Mouse (Mus musculus): ENCODE results near the gene Fth1. TPM values are rescaled to one million over a fixed set of nuclear protein-coding genes. Genes with fewer than 3 reads are reported as not detected.

The Fth1 gene
- total and polyA plus RNA-seq, 3 experiments: 1,016 to 28,412 (median 2,660) TPM

GRCm38 (mm10) chr19:10014824-10015223 lies 34.4 kb downstream of the Fth1 start:
- Histone ChIP-seq H3K4me3 (ENCODE audit: low read depth, low read length) (peak overlapping the region; percentile 71), H3K27me3 (ENCODE audit: insufficient read depth, low read length) (peaks cover 4% of the 10 kb centered on the region; the same call in 1 of the 2 replicates), H3K4me1 (ENCODE audit: insufficient read depth, low read depth, low read length) (peaks cover 92% of the 10 kb centered on the region), H3K9me3 (replicated peaks) (no peaks in the 10 kb centered on the region), H3K36me3 (replicated peaks) (peaks cover 5% of the 10 kb centered on the region)
- ATAC-seq (ENCODE audit: extremely low read depth, insufficient number of reproducible peaks, low FRiP score, poor library complexity, severe bottlenecking) (peak; percentile 48), DNase-seq (ENCODE audit: low spot score) (peak; percentile 73)
- TF ChIP-seq POLR2AphosphoS5 (IDR thresholded peaks at IDR 0.05; ENCODE audit: insufficient replicate concordance, low read depth, low read length) (no peak), CTCF (IDR thresholded peaks at IDR 0.05; ENCODE audit: low read depth, low read length) (no peak), GATA2 (IDR thresholded peaks at IDR 0.05; ENCODE audit: borderline replicate concordance, low read depth, low read length) (no peak), TAL1 (conservative IDR thresholded peaks at IDR 0.05; ENCODE audit: low read depth, low read length) (peak; percentile 73), GATA1 (IDR thresholded peaks at IDR 0.05; ENCODE audit: borderline replicate concordance, low read length) (no peak)

- Histone ChIP-seq H3K4me3 (ENCODE audit: low read depth, low read length) (peak overlapping the region; percentile 71; the same call in 1 of the 2 replicates), H3K9me3 (replicated peaks) (no peaks in the 10 kb centered on the region), H3K4me1 (ENCODE audit: insufficient read depth, low read depth, low read length) (peaks cover 93% of the 10 kb centered on the region), H3K27me3 (ENCODE audit: insufficient read depth, low read length) (0 out of 2 replicates have a peak, but pooled peaks cover under 1% of the 10 kb centered on the region), H3K36me3 (replicated peaks) (peaks cover 8% of the 10 kb centered on the region)
- TF ChIP-seq GATA2 (IDR thresholded peaks at IDR 0.05; ENCODE audit: borderline replicate concordance, low read depth, low read length) (no peak), GATA1 (IDR thresholded peaks at IDR 0.05; ENCODE audit: borderline replicate concordance, low read length) (no peak), POLR2AphosphoS5 (IDR thresholded peaks at IDR 0.05; ENCODE audit: insufficient replicate concordance, low read depth, low read length) (no peak), TAL1 (conservative IDR thresholded peaks at IDR 0.05; ENCODE audit: low read depth, low read length) (no peak), CTCF (IDR thresholded peaks at IDR 0.05; ENCODE audit: low read depth, low read length) (no peak)
- ATAC-seq (ENCODE audit: extremely low read depth, insufficient number of reproducible peaks, low FRiP score, poor library complexity, severe bottlenecking) (no peak), DNase-seq (ENCODE audit: low spot score) (no peak)
These were observed 35.0 kb downstream of the Fth1 start for GRCm38 (mm10) chr19:10015442-10015841.

DNA sequence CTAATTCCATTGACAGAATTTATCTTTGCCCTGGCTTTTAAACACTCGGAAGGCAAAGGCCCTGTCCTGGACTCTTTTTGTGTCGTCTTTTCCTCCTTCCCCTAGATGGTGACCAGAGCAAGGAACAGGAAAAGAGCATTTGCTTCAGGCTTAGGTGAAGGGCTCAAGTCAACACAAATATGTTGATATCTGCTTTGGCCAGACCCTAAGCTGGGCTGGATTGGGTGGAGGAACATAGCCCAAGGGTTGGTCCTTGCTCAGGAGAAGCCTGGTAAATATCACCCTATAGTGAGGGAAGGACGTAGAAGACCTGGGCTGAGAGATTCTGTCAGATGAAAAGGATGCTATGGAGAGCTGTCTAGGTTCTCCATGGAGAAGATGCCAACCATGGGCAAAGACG lies 35.8 kb downstream of the Fth1 start:
- no peak for ATAC-seq (ENCODE audit: extremely low read depth, insufficient number of reproducible peaks, low FRiP score, poor library complexity, severe bottlenecking)
- no peak for DNase-seq (ENCODE audit: low spot score)
- Histone ChIP-seq H3K4me1 (ENCODE audit: insufficient read depth, low read depth, low read length) (peaks cover 94% of the 10 kb centered on the region), H3K4me3 (ENCODE audit: low read depth, low read length) (no peak overlapping the region; the same call in 1 of the 2 replicates), H3K9me3 (replicated peaks) (no peaks in the 10 kb centered on the region), H3K36me3 (replicated peaks) (peaks cover 8% of the 10 kb centered on the region), H3K27me3 (ENCODE audit: insufficient read depth, low read length) (no peaks in the 10 kb centered on the region)
- TF ChIP-seq GATA2 (IDR thresholded peaks at IDR 0.05; ENCODE audit: borderline replicate concordance, low read depth, low read length) (no peak), CTCF (IDR thresholded peaks at IDR 0.05; ENCODE audit: low read depth, low read length) (no peak), GATA1 (IDR thresholded peaks at IDR 0.05; ENCODE audit: borderline replicate concordance, low read length) (no peak)

DNA sequence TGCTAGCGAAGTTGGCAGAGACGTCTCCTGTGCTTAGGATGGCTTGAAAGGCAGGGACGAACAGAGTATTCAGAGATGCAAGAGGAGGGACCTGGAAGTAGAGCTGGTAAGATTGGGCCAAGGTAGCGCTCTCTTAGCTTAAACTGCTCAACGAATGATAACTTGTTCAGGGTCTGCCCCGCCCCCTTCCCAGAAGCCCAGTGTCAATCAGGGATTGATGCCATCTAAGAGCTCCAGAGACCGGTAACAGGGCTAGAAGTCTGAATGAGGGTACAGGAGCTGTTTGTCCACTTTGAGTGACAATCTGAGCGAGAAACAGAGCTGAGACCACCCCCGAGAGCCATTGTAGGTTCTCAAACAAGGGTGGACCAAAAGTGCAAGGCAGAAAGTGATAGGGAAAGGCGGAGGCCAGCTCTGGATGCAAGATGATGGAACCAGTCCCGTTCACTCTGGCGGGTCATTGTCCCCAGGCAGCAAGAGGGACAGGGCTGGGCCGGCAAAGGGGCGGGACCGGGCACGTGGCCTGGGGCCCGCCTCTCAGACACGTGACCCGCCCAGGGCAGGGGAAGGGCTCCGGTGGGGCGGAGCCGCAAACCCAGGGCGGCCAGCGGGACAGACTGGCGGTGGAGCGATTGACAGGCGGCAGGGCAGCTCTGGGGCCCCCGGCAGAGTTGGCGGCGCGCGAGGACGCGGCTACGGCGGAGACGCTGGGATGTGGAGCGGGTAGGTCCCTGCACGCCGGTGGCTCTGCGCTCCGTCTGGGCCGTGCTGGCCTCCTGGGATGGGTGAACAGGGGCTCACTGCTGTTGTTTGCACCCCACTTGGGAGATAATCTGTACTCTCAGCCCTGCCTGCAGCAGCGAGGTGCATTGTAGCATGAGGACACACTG lies 37.5 kb downstream of the Fth1 start:
- no peaks in the 10 kb centered on the region for H3K27me3 ChIP-seq (ENCODE audit: insufficient read depth, low read length)
- no peaks in the 10 kb centered on the region for H3K9me3 ChIP-seq (replicated peaks)
- no peak for TF ChIP-seq CTCF (IDR thresholded peaks at IDR 0.05; ENCODE audit: low read depth, low read length)
- H3K36me3 ChIP-seq (replicated peaks): peaks cover 8% of the 10 kb centered on the region
- H3K4me1 ChIP-seq (ENCODE audit: insufficient read depth, low read depth, low read length): peaks cover 96% of the 10 kb centered on the region
- H3K4me3 ChIP-seq (ENCODE audit: low read depth, low read length): peak overlapping the region; percentile 71
- DNase-seq (ENCODE audit: low spot score) (peak; percentile 89), ATAC-seq (ENCODE audit: extremely low read depth, insufficient number of reproducible peaks, low FRiP score, poor library complexity, severe bottlenecking) (peak; percentile 47)

DNA sequence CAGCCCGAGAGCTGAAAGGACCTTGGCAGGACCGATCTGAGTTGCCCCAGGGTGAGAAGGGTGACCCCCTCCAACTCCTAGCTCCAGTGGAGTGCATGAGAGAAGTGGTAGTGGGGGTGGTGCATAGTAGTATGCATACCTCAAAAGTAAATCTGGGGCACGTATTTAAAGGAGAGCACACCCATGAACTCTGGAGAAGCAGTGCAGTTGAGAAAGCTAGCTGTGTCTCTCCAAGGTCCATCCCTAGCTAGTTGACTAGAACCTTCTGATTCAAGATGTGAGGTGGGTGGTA lies 38.1 kb downstream of the Fth1 start:
- H3K27me3 ChIP-seq (ENCODE audit: insufficient read depth, low read length): no peaks in the 10 kb centered on the region
- peaks cover 95% of the 10 kb centered on the region for H3K4me1 ChIP-seq (ENCODE audit: insufficient read depth, low read depth, low read length)
- peaks cover 8% of the 10 kb centered on the region for H3K36me3 ChIP-seq (replicated peaks)
- TF ChIP-seq GATA1 (IDR thresholded peaks at IDR 0.05; ENCODE audit: borderline replicate concordance, low read length): no peak
- no peak for TF ChIP-seq GATA2 (IDR thresholded peaks at IDR 0.05; ENCODE audit: borderline replicate concordance, low read depth, low read length)
- TF ChIP-seq TAL1 (conservative IDR thresholded peaks at IDR 0.05; ENCODE audit: low read depth, low read length): no peak
- TF ChIP-seq CTCF (IDR thresholded peaks at IDR 0.05; ENCODE audit: low read depth, low read length): no peak
- no peak for TF ChIP-seq POLR2AphosphoS5 (IDR thresholded peaks at IDR 0.05; ENCODE audit: insufficient replicate concordance, low read depth, low read length)
- H3K9me3 ChIP-seq (replicated peaks): no peaks in the 10 kb centered on the region
- ATAC-seq (ENCODE audit: extremely low read depth, insufficient number of reproducible peaks, low FRiP score, poor library complexity, severe bottlenecking): 0 out of 2 replicates have a peak, but pooled peaks have one; percentile 4
- DNase-seq (ENCODE audit: low spot score): no peak
- H3K4me3 ChIP-seq (ENCODE audit: low read depth, low read length): peak overlapping the region; percentile 71

- no peaks in the 10 kb centered on the region for H3K9me3 ChIP-seq (replicated peaks)
- H3K27me3 ChIP-seq (ENCODE audit: insufficient read depth, low read length): no peaks in the 10 kb centered on the region
- H3K4me3 ChIP-seq (ENCODE audit: low read depth, low read length): no peak overlapping the region
- DNase-seq (ENCODE audit: low spot score): no peak
- H3K4me1 ChIP-seq (ENCODE audit: insufficient read depth, low read depth, low read length): peaks cover 90% of the 10 kb centered on the region
- peaks cover 8% of the 10 kb centered on the region for H3K36me3 ChIP-seq (replicated peaks)
- no peak for TF ChIP-seq POLR2AphosphoS5 (IDR thresholded peaks at IDR 0.05; ENCODE audit: insufficient replicate concordance, low read depth, low read length)
- TF ChIP-seq GATA2 (IDR thresholded peaks at IDR 0.05; ENCODE audit: borderline replicate concordance, low read depth, low read length): no peak
- no peak for TF ChIP-seq CTCF (IDR thresholded peaks at IDR 0.05; ENCODE audit: low read depth, low read length)
- no peak for TF ChIP-seq GATA1 (IDR thresholded peaks at IDR 0.05; ENCODE audit: borderline replicate concordance, low read length)
- TF ChIP-seq TAL1 (conservative IDR thresholded peaks at IDR 0.05; ENCODE audit: low read depth, low read length): no peak
- no peak for ATAC-seq (ENCODE audit: extremely low read depth, insufficient number of reproducible peaks, low FRiP score, poor library complexity, severe bottlenecking)
These were observed 38.9 kb downstream of the Fth1 start for GRCm38 (mm10) chr19:10019214-10019760.

Data from G1E (cell line).